Mouse (Mus musculus) right cerebral cortex, postnatal 10 days (tissue): Measurements from ENCODE around the gene Cadps2.

Experiments
- DNase-seq, 2 experiments: peaks; one replicate each; pipeline ENCODE4 v3.0.0; 2021; ENCODE audit warnings: low spot score in 2 of 2

Gene Cadps2

GRCm38 (mm10) chr6:23839009-23839811 lies at the start of gene Cadps2:
Gene Cadps2, minus strand, starts transcription at chr6:23839421.
- DNase-seq, result peak; percentile 34 to 47

GRCm38 (mm10) chr6:23886418-23886817 lies 47.2 kb upstream of the Cadps2 start:
- DNase-seq, result peak in 1 of 2 experiments; percentile 30

- DNase-seq, result no peak
Observed at GRCm38 (mm10) chr6:23876765-23877408, 37.7 kb upstream of the Cadps2 start.

- no peak for DNase-seq
Observed at GRCm38 (mm10) chr6:23876363-23876762, 37.1 kb upstream of the Cadps2 start.

- no peak for DNase-seq
Observed at GRCm38 (mm10) chr6:23873812-23874211, 34.6 kb upstream of the Cadps2 start.

- no peak for DNase-seq
Observed at GRCm38 (mm10) chr6:23873231-23873630, 34.0 kb upstream of the Cadps2 start.

- DNase-seq, result no peak
Observed at GRCm38 (mm10) chr6:23869971-23870370, 30.8 kb upstream of the Cadps2 start.

GRCm38 (mm10) chr6:23866298-23866697 lies 27.1 kb upstream of the Cadps2 start:
- no peak for DNase-seq

GRCm38 (mm10) chr6:23853464-23853863 lies 14.2 kb upstream of the Cadps2 start:
- DNase-seq, result no peak

- DNase-seq, result no peak
Observed at GRCm38 (mm10) chr6:23840001-23840400, 780 bp upstream of the Cadps2 start.

- peak in 1 of 2 experiments; percentile 24 for DNase-seq
Observed at GRCm38 (mm10) chr6:23838401-23839008, 716 bp downstream of the Cadps2 start.

- DNase-seq, result no peak
Observed at GRCm38 (mm10) chr6:23837631-23838030, 1.6 kb downstream of the Cadps2 start.

- no peak for DNase-seq
Observed at GRCm38 (mm10) chr6:23837127-23837526, 2.1 kb downstream of the Cadps2 start.

GRCm38 (mm10) chr6:23836694-23837093 lies 2.5 kb downstream of the Cadps2 start:
- no peak for DNase-seq

GRCm38 (mm10) chr6:23835552-23835951 lies 3.7 kb downstream of the Cadps2 start:
- DNase-seq, result no peak

- no peak for DNase-seq
Observed at GRCm38 (mm10) chr6:23830741-23831140, 8.5 kb downstream of the Cadps2 start.

- no peak for DNase-seq
Observed at GRCm38 (mm10) chr6:23829338-23829737, 9.9 kb downstream of the Cadps2 start.

- DNase-seq, result no peak
Observed at GRCm38 (mm10) chr6:23821819-23822218, 17.4 kb downstream of the Cadps2 start.

GRCm38 (mm10) chr6:23810087-23810486 lies 29.1 kb downstream of the Cadps2 start:
- no peak for DNase-seq

- DNase-seq, result no peak
Observed at GRCm38 (mm10) chr6:23809344-23809743, 29.9 kb downstream of the Cadps2 start.

- no peak for DNase-seq
Observed at GRCm38 (mm10) chr6:23805333-23805732, 33.9 kb downstream of the Cadps2 start.

- DNase-seq, result no peak
Observed at GRCm38 (mm10) chr6:23791822-23792221, 47.4 kb downstream of the Cadps2 start.

- no peak for DNase-seq
Observed at GRCm38 (mm10) chr6:23777641-23778040, 61.6 kb downstream of the Cadps2 start.
